In genomic region chr10:78018797-78019203, GRCm38 (mm10) we compare ENCODE assay signal across 8 mouse cellular contexts. TPM values are rescaled to one million over a fixed set of nuclear protein-coding genes. Genes with fewer than 3 reads are reported as not detected.
DNase-seq lines count a peak whose midpoint lies in the region; ATAC-seq and TF ChIP-seq lines count a peak whose summit lies in the region.

No protein-coding gene starts in this region.

- peak overlapping the region; percentile 39; the same call in 1 of the 2 replicates for H3K9ac ChIP-seq in forebrain, embryonic 11.5 days (ENCODE audit: low read length)

- peak overlapping the region; percentile 43; the same call in 1 of the 2 replicates for H3K4me2 ChIP-seq in forebrain, embryonic 11.5 days (ENCODE audit: low read depth, low read length, severe bottlenecking)

- H3K4me3 ChIP-seq in G1E (ENCODE audit: low read depth, low read length): peak overlapping the region; percentile 57; the same call in 1 of the 2 replicates
- H3K4me3 ChIP-seq in forebrain, embryonic 11.5 days (ENCODE audit: low read depth, low read length): peak overlapping the region; percentile 19; the same call in 1 of the 2 replicates

- 24% methylated on average over 19 of the region's 19 CpGs for WGBS in forebrain, embryonic 11.5 days

- peaks cover 14% of the 10 kb centered on the region for H3K4me1 ChIP-seq in G1E (ENCODE audit: insufficient read depth, low read depth, low read length)
- H3K4me1 ChIP-seq in forebrain, embryonic 11.5 days (replicated peaks; ENCODE audit: control insufficient read depth, insufficient read depth, low read length): no peaks in the 10 kb centered on the region

- peak; percentile 47 for DNase-seq in G1E (ENCODE audit: low spot score)
- peak; percentile 85 for DNase-seq in c-Kit-positive CD71-positive TER-119-positive erythroid progenitor cells, embryonic 14.5 days (ENCODE audit: low spot score)
- peak; percentile 91 for DNase-seq in forebrain, embryonic 11.5 days (ENCODE audit: low spot score)
- DNase-seq in heart, postnatal 36 days: peak; percentile 81 to 85
- DNase-seq in layer of hippocampus, adult 9-11 months: peak; percentile 56
- peak; percentile 53 for DNase-seq in lung, postnatal 25 days (ENCODE audit: low spot score)
- DNase-seq in retina, embryonic 14.5 days (ENCODE audit: low spot score): peak; percentile 94
- DNase-seq in thymus, postnatal 4 days: peak; percentile 91

- ATAC-seq in G1E (ENCODE audit: extremely low read depth, insufficient number of reproducible peaks, low FRiP score, poor library complexity, severe bottlenecking): peak; percentile 40; the same call in 1 of the 2 replicates
- ATAC-seq in forebrain, embryonic 11.5 days (replicated peaks; ENCODE audit: low FRiP score): peak; percentile 76

- H3K27me3 ChIP-seq in G1E (ENCODE audit: insufficient read depth, low read length): peaks cover 24% of the 10 kb centered on the region
- no peaks in the 10 kb centered on the region for H3K27me3 ChIP-seq in forebrain, embryonic 11.5 days (ENCODE audit: control insufficient read depth, insufficient read depth, low read length)

- H3K9me3 ChIP-seq in G1E (replicated peaks): peaks cover 5% of the 10 kb centered on the region; the same call in 1 of the 2 replicates
- H3K9me3 ChIP-seq in forebrain, embryonic 11.5 days (ENCODE audit: control insufficient read depth, low read length): no peaks in the 10 kb centered on the region

- no peaks in the 10 kb centered on the region for H3K36me3 ChIP-seq in G1E (replicated peaks)
- no peaks in the 10 kb centered on the region for H3K36me3 ChIP-seq in forebrain, embryonic 11.5 days (ENCODE audit: control insufficient read depth, insufficient read depth, low read length)

- H3K27ac ChIP-seq in forebrain, embryonic 11.5 days (ENCODE audit: low read depth, low read length): no peak overlapping the region

- intact Hi-C loops in heart, postnatal 36 days (cut with DNase I): no loop called here

- TF ChIP-seq CTCF in G1E (IDR thresholded peaks at IDR 0.05; ENCODE audit: low read depth, low read length): peak; percentile 89

RNA-seq across cellular contexts. Expression of gene Pfkl, which starts 8.9 kb away (rescaled TPM):
- total RNA-seq in G1E (2014; fragmentation: Nextera tagmentation): 38.5 and 48.7 TPM in 2 replicates
- 89.1 and 92.7 TPM in 2 replicates for total RNA-seq in G1E (2017)
- polyA plus RNA-seq in G1E (2012): 182 and 214 TPM in 2 replicates
- 171 and 174 TPM in 2 replicates for polyA plus RNA-seq in forebrain, embryonic 11.5 days (2014; fragmentation: Nextera tagmentation; extraction: Ambion mirVana)
- total RNA-seq in heart, postnatal 36 days (2021): 100 to 1,000 TPM in 1 of 2 experiments, 10 to 100 TPM in 1; 97.8 to 116 TPM

RNA-seq across cellular contexts. Expression of gene Dnmt3l, which starts 22.9 kb away (rescaled TPM):
- total RNA-seq in G1E (2014; fragmentation: Nextera tagmentation) (not detected in 2 replicates), G1E (2017) (0.16 TPM in 1 of 2 replicates, not detected in the other)
- polyA plus RNA-seq in G1E (2012): not detected in 2 replicates
- not detected in 2 replicates for polyA plus RNA-seq in forebrain, embryonic 11.5 days (2014; fragmentation: Nextera tagmentation; extraction: Ambion mirVana)
- not detected for total RNA-seq in heart, postnatal 36 days (2021)

RNA-seq across cellular contexts. Expression of gene Aire, which starts 24.6 kb away (rescaled TPM):
- total RNA-seq in G1E (2014; fragmentation: Nextera tagmentation) (not detected in 2 replicates), G1E (2017) (not detected in 2 replicates)
- polyA plus RNA-seq in G1E (2012): 0.10 and 0.17 TPM in 2 replicates
- polyA plus RNA-seq in forebrain, embryonic 11.5 days (2014; fragmentation: Nextera tagmentation; extraction: Ambion mirVana): 0.21 TPM in 1 of 2 replicates, not detected in the other
- not detected for total RNA-seq in heart, postnatal 36 days (2021)

RNA-seq across cellular contexts. Expression of gene 1810043G02Rik, which starts 40.5 kb away (rescaled TPM):
- total RNA-seq in G1E (2014; fragmentation: Nextera tagmentation) (6.9 and 13.6 TPM in 2 replicates), G1E (2017) (10.1 and 10.9 TPM in 2 replicates)
- 27.1 and 30.3 TPM in 2 replicates for polyA plus RNA-seq in G1E (2012)
- polyA plus RNA-seq in forebrain, embryonic 11.5 days (2014; fragmentation: Nextera tagmentation; extraction: Ambion mirVana): 34.9 and 38.6 TPM in 2 replicates
- 10 to 100 TPM in 1 of 2 experiments, 1 to 10 TPM in 1; 9.3 to 10.3 TPM for total RNA-seq in heart, postnatal 36 days (2021)

RNA-seq across cellular contexts. Expression of gene Trpm2, which starts 48.4 kb away (rescaled TPM):
- 1.1 and 4.1 TPM in 2 replicates for total RNA-seq in G1E (2014; fragmentation: Nextera tagmentation)
- total RNA-seq in G1E (2017): 0.35 and 0.55 TPM in 2 replicates
- polyA plus RNA-seq in G1E (2012): 0.14 and 0.19 TPM in 2 replicates
- 0.86 and 0.87 TPM in 2 replicates for polyA plus RNA-seq in forebrain, embryonic 11.5 days (2014; fragmentation: Nextera tagmentation; extraction: Ambion mirVana)
- total RNA-seq in heart, postnatal 36 days (2021): 1 to 10 TPM in 1 of 2 experiments, under 1 TPM in 1; 0.31 to 1.5 TPM
